23 mouse cellular contexts compared by ENCODE assay signal in genomic region chr4:48531804-48532601, GRCm38 (mm10).
"Had no signal": no experiment of that assay in that cellular context is flagged by ENCODE, and none has a peak within 500 bp of the region (broad histone marks: within the 10 kb centered on the region; RNA-seq: fewer than 3 reads in every experiment).

No protein-coding gene starts in this region.

- H3K27ac ChIP-seq: limb, embryonic 13.5 days; liver, embryonic 12.5 days; liver, embryonic 15.5 days; lung, embryonic 15.5 days; midbrain, embryonic 10.5 days; midbrain, embryonic 13.5 days; neural tube, embryonic 12.5 days; neural tube, embryonic 15.5 days; stomach, postnatal 0 days had no signal

- DNase-seq: kidney, adult 2 months; kidney, postnatal 10 days; kidney, postnatal 36 days; layer of hippocampus, adult 9-11 months; left cerebral cortex, postnatal 4 days; liver; lung, adult 18-20 months; lung, postnatal 10 days; lung, postnatal 36 days; right cerebral cortex, adult 18-20 months; right cerebral cortex, postnatal 14 days; right cerebral cortex, postnatal 4 days; thymus, postnatal 25 days had no signal

- H3K4me3 ChIP-seq: limb, embryonic 13.5 days; liver, embryonic 12.5 days; liver, embryonic 15.5 days; lung, embryonic 15.5 days; midbrain, embryonic 10.5 days; midbrain, embryonic 13.5 days; neural tube, embryonic 12.5 days; neural tube, embryonic 15.5 days had no signal

- H3K9ac ChIP-seq: limb, embryonic 13.5 days; liver, embryonic 12.5 days; liver, embryonic 15.5 days; lung, embryonic 15.5 days; midbrain, embryonic 13.5 days; neural tube, embryonic 12.5 days; neural tube, embryonic 15.5 days had no signal

- ATAC-seq: liver, embryonic 12.5 days; midbrain, embryonic 13.5 days had no signal

- H3K4me2 ChIP-seq: limb, embryonic 13.5 days; liver, embryonic 12.5 days; liver, embryonic 15.5 days; lung, embryonic 15.5 days; midbrain, embryonic 13.5 days; neural tube, embryonic 12.5 days; neural tube, embryonic 15.5 days had no signal

- H3K36me3 ChIP-seq: limb, embryonic 13.5 days; liver, embryonic 12.5 days; liver, embryonic 15.5 days; lung, embryonic 15.5 days; midbrain, embryonic 10.5 days; midbrain, embryonic 13.5 days; neural tube, embryonic 12.5 days; neural tube, embryonic 15.5 days had no signal

- H3K27me3 ChIP-seq: limb, embryonic 13.5 days; liver, embryonic 12.5 days; liver, embryonic 15.5 days; lung, embryonic 15.5 days; midbrain, embryonic 13.5 days; neural tube, embryonic 12.5 days; neural tube, embryonic 15.5 days had no signal

- H3K9me3 ChIP-seq: limb, embryonic 13.5 days; liver, embryonic 12.5 days; liver, embryonic 15.5 days; lung, embryonic 15.5 days; midbrain, embryonic 10.5 days; midbrain, embryonic 13.5 days; neural tube, embryonic 12.5 days; neural tube, embryonic 15.5 days had no signal

- H3K4me1 ChIP-seq: limb, embryonic 13.5 days; liver, embryonic 12.5 days; liver, embryonic 15.5 days; lung, embryonic 15.5 days; megakaryocyte, embryonic 14.5 days; neural tube, embryonic 12.5 days; neural tube, embryonic 15.5 days had no signal
